Mouse (Mus musculus) left cerebral cortex, adult 18-20 months (tissue): ENCODE results near the gene Gas2l1. TPM values are rescaled to one million over a fixed set of nuclear protein-coding genes. Genes with fewer than 3 reads are reported as not detected.
"Not testable (repeated sequence)": the region's sequence is repeated elsewhere in the genome, so short reads cannot be mapped to it uniquely, and the experiment has no call there.

Experiments used
- DNase-seq, 2 experiments: peaks; one replicate each; pipeline ENCODE4 v3.0.0; 2021 to 2022; ENCODE audit warnings: low spot score in 2 of 2, mixed read lengths in 1 of 2
- long read RNA-seq, 2 experiments: library from polyadenylated mRNA; stranded (forward); transcript quantifications; one replicate each; pipeline ENCODE4 v2.0.0; 2021
- total RNA-seq, 2 experiments: library from RNA; stranded (reverse); gene quantifications; 2 replicates each; pipeline ENCODE4 v1.2.3; 2021

Gas2l1 gene
- total RNA-seq = 10 to 100 TPM; 83.7 to 92.5 TPM
- long read RNA-seq, experiment 1, transcript Gas2l1-203 (6 exons, 2,530 nt) = minor isoform, 12 of 141 reads
- long read RNA-seq, experiment 1, transcript Gas2l1-202 (7 exons, 2,847 nt) = major isoform, 27 of 141 reads
- long read RNA-seq, experiment 1, partial matches to known transcripts = 21 of 141 reads
- long read RNA-seq, experiment 1, other reads (novel, unspliced or antisense) = 81 of 141 reads
- long read RNA-seq, experiment 2, transcript Gas2l1-202 (7 exons, 2,847 nt) = minor isoform, 17 of 110 reads
- long read RNA-seq, experiment 2, transcript Gas2l1-203 (6 exons, 2,530 nt) = major isoform, 19 of 110 reads
- long read RNA-seq, experiment 2, partial matches to known transcripts = 18 of 110 reads
- long read RNA-seq, experiment 2, other reads (novel, unspliced or antisense) = 56 of 110 reads

GRCm38 (mm10) chr11:5065056-5065821 lies at the start of gene Gas2l1:
TSS of gene Gas2l1 (minus strand) at chr11:5065327.
- DNase-seq = peak; percentile 87 to 91

GRCm38 (mm10) chr11:5113645-5114044 lies 48.5 kb upstream of the Gas2l1 start:
- DNase-seq = no peak

- no peak for DNase-seq
These were observed 44.3 kb upstream of the Gas2l1 start for GRCm38 (mm10) chr11:5109441-5109840.

- no peak for DNase-seq
These were observed 38.9 kb upstream of the Gas2l1 start for GRCm38 (mm10) chr11:5103986-5104509.

- no peak for DNase-seq
These were observed 37.3 kb upstream of the Gas2l1 start for GRCm38 (mm10) chr11:5102384-5102783.

GRCm38 (mm10) chr11:5101641-5102040 lies 36.5 kb upstream of the Gas2l1 start:
- no peak for DNase-seq

DNA sequence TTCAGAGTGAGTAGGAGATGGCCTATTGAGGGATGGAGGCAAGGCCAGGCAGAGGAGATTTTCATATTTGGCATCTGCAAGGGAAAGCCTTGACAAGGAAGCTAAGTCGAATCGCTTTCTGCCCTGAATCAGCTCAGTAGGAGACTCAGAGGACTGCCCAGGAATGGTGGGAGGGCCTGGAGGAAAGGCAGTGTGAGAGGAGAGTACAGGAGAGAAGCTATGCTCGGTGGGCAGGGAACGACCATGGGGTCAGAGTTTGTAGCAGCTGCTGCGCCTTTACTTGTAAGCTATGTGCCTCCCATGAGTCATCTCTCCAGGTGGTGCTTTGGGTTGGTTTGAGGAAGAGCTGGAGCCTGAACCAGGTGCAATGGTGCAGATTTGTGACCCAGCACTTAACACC lies 35.7 kb upstream of the Gas2l1 start:
- DNase-seq = no peak

GRCm38 (mm10) chr11:5100283-5100682 lies 35.2 kb upstream of the Gas2l1 start:
- no peak for DNase-seq

DNA sequence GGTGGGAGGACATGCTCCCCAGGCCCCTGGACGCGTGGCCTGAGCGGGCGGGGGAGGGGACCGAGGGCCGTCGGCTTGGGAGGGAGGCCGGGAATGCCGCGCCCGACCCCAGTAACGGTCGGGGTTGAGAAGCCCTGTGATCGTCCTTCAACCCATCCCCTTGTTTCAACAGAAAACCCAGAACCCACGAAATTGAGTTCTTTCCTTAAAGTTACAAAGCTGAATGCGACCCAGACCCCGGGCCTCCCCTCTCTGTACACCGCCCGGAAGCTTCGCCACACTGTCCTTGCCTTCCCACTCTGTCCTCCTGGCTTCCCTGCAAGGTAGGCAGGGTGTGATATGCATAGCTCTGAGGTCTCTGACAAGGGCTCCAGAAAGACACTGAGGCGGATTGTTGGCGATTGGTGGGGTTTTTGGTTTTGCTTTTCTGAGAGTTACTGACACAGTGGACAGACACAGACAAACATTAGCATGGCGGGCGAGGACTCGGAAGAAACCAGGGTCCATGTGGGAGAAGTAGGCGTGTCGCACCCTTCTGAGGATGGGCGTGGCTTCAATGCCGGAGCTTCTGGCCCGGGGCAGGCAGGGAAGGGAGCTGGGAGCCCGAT lies 34.6 kb upstream of the Gas2l1 start:
- DNase-seq = peak; percentile 68 to 83

- peak; percentile 97 for DNase-seq
These were observed 33.8 kb upstream of the Gas2l1 start, which contains the start of the genes Rhbdd3 and Ewsr1 for GRCm38 (mm10) chr11:5098736-5099542. TSS of gene Rhbdd3 (plus strand) at chr11:5098926. TSS of gene Ewsr1 (minus strand) at chr11:5099266.

GRCm38 (mm10) chr11:5098035-5098735 lies 33.1 kb upstream of the Gas2l1 start:
- peak; percentile 70 to 79 for DNase-seq

GRCm38 (mm10) chr11:5096480-5097020 lies 31.4 kb upstream of the Gas2l1 start:
- DNase-seq = no peak

- DNase-seq = no peak
These were observed 30.8 kb upstream of the Gas2l1 start for GRCm38 (mm10) chr11:5095877-5096276.

DNA sequence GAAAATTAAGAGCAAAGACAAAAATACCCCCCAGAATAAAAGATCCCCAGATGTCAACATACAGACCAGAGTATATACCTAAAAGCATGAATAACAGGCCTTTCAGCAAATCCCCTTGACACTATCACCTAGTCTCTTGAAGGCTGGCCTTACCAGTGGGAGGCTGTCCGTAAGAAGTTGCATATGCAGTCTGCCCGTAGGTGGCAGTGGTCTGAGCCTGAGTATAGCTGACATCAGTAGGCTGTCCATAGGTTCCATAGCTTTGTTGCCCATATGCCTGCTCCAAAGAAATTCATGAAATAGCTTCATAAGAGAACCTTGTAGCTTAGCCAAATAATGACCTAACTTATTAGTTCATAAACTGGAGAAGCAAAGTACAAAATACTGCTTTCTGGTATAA lies 26.6 kb upstream of the Gas2l1 start:
- DNase-seq = no peak

DNA sequence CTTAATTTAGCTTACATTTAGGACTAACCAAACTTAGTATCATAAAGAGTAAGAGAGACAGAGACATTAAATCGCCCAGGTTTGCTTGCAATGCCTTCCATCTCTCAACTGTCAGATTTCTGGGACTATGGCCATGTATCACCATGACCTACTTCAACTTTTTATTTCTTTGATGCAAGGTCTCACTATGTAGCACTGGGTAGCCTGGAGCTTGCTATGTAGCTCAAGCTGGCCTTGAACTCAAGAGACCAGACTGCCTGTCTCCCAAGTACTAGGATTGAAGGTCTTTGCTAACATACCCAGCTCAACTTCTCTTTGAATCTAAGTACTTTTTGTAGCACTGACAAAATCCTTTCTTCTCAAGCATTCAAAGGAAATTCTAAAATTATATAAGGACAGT lies 24.0 kb upstream of the Gas2l1 start:
- DNase-seq = no peak

GRCm38 (mm10) chr11:5076843-5077242 lies 11.7 kb upstream of the Gas2l1 start:
- not testable (repeated sequence) for DNase-seq

- no peak for DNase-seq
These were observed 10.6 kb upstream of the Gas2l1 start for GRCm38 (mm10) chr11:5075760-5076159.

DNA sequence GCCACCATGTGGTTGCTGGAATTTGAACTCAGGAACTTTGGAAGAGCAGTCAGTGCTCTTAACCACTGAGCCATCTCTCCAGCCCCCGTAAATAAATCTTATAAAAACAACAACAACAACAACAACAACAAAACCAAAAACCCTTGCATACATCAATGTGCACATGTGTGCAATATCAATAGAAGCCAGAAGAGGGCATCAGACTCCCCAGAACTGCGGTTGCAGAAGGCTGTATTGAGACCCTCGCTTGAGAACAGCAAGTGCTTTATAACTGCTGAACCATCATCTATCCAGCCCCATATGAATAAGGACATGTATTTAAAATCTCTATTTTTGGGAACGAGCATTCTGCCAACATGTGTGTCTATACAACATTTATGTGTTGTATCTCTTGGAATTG lies 9.8 kb upstream of the Gas2l1 start:
- no peak for DNase-seq

DNA sequence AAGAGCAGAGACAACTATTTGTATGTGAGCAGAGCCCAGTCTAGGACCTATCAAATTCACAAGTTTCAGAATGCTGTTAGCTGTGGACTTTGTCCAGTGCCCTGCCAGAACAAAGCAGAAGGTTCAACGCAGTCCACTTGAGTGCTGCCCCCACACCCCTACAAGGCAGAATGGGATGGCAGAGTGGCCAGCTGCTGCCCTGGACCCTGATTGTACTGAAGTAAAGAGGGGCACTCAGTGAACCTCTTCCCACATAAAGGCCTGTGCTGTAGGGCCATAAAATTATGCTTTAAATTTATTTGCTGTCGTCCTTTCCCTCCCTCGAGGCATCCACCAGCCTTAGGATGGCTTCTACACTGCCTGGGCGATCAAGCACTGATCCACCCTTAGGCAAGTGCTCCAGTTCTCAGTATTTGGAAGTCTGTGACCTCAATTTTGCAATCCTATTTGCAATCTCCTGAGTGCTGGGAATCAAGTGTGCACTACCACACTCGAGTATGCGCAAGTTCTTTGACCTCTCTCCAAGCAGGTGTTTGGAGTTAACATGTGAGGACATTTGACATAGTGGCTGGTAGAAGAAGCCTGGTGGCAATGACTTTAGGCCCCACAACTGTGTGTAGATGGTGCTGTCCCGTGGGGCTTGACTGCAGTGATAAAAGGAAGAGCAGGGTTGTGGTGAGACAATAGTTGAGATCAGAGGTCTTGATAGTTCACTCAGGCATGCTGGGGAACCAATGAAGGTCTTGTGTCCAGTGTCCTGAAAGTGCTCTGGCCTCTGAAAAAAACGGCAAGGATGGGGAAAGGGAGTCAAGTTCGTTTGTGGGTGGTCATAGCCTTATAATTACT lies 3.2 kb upstream of the Gas2l1 start:
- no peak for DNase-seq
